Mouse (Mus musculus): ENCODE measurements at regions not wholly inside any gene's neighbourhood (a gene's known extent, or its start where the extent isn't known, plus 50 kb on each side); places are given as distances from the start of the nearest gene placed in this dataset.

DNA sequence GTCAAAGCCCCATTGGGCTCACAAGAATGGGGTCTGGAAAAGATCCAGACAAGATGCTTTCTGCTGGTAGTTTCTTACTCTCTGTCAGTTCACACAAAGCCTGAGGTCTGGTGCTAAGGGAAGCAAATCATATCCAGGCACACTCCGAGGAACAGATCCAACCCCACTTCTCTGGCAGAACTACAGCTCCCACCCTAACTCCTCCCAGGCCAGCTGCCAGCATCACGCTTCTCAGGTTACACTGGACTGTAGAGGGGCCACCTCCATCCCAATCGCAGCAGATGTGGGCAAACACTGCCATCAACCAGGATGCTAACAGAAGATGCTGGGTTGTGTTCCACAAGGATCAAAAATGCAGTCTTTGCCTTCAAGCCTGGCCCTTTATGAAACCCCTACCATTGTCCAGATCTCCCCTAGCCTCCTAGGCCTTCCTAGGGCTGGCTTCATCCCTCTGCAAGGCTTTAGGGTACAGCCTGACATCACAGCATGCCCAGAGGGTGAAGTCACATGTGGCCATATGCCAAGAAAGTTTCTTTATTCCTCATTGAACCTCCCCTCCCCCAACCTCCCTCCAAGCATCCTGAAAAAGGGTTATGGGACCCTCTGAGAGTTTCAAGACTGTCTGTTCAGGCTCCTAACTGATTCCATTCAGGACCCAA is 99.6 kb upstream of the 2610301B20Rik start:
- no peaks in the 10 kb centered on the region for H3K9me3 ChIP-seq (ENCODE audit: control insufficient read depth, low read length)
- peak overlapping the region; percentile 32; the same call in 1 of the 2 replicates for H3K4me2 ChIP-seq (ENCODE audit: low read length)
- H3K36me3 ChIP-seq (ENCODE audit: control insufficient read depth, insufficient read depth, low read length): no peaks in the 10 kb centered on the region
- 16% methylated on average over 3 of the region's 3 CpGs for WGBS
- H3K27me3 ChIP-seq (ENCODE audit: control insufficient read depth, insufficient read depth, low read length): no peaks in the 10 kb centered on the region
- H3K4me1 ChIP-seq (ENCODE audit: control insufficient read depth in 2 of 2, insufficient read depth in 2 of 2, low read length in 2 of 2): peaks cover 5 to 10% of the 10 kb centered on the region in 2 experiments
- ATAC-seq (ENCODE audit: insufficient number of reproducible peaks, insufficient read depth, low FRiP score, low read depth): peak; percentile 78; the same call in 1 of the 2 replicates
- peak overlapping the region; percentile 70 to 81 for H3K27ac ChIP-seq (replicated peaks in 1 of 2; ENCODE audit: control insufficient read depth in 1 of 2, insufficient read depth in 1 of 2, low read depth in 2 of 2, low read length in 2 of 2)
- H3K4me3 ChIP-seq (ENCODE audit: control insufficient read depth in 1 of 2, insufficient read depth in 1 of 2, low read depth in 1 of 2, low read length in 2 of 2): no peak overlapping the region
- H3K9ac ChIP-seq (ENCODE audit: low read length): no peak overlapping the region

DNA sequence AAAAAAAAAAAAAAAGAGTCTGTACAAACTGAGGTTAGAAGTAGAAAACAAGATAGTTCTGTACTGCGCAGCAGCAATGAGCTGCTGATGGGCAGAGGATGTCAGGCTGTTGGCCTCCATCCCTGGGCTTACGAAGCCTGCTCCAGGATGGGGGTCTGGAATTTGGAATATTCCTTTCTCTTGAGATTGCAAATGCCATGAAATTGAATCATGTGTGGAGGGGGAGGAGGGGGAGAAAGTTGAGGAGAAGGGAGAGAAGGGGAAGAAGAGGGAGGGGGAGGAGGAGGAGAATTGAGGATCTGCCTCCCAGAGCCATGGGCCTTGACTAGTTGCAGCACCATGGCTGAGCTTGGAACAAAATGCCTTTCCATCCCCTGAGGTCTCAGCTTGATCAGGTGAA is 87.6 kb upstream of the 2610301B20Rik start:
- no peaks in the 10 kb centered on the region for H3K27me3 ChIP-seq (ENCODE audit: control insufficient read depth, insufficient read depth, low read length)
- no peak overlapping the region for H3K4me2 ChIP-seq (ENCODE audit: low read length)
- 60% methylated on average over 2 of the region's 2 CpGs for WGBS
- ATAC-seq (ENCODE audit: insufficient number of reproducible peaks, insufficient read depth, low FRiP score, low read depth): no peak
- H3K9ac ChIP-seq (ENCODE audit: low read length): no peak overlapping the region
- H3K27ac ChIP-seq (replicated peaks in 1 of 2; ENCODE audit: control insufficient read depth in 1 of 2, insufficient read depth in 1 of 2, low read depth in 2 of 2, low read length in 2 of 2): no peak overlapping the region
- no peaks in the 10 kb centered on the region for H3K9me3 ChIP-seq (ENCODE audit: control insufficient read depth, low read length)
- H3K4me3 ChIP-seq (ENCODE audit: control insufficient read depth in 1 of 2, insufficient read depth in 1 of 2, low read depth in 1 of 2, low read length in 2 of 2): no peak overlapping the region
- peaks cover 0 to 2% of the 10 kb centered on the region in 2 experiments; a peak in 1 of 4 replicates for H3K4me1 ChIP-seq (ENCODE audit: control insufficient read depth in 2 of 2, insufficient read depth in 2 of 2, low read length in 2 of 2)
- no peaks in the 10 kb centered on the region for H3K36me3 ChIP-seq (ENCODE audit: control insufficient read depth, insufficient read depth, low read length)

DNA sequence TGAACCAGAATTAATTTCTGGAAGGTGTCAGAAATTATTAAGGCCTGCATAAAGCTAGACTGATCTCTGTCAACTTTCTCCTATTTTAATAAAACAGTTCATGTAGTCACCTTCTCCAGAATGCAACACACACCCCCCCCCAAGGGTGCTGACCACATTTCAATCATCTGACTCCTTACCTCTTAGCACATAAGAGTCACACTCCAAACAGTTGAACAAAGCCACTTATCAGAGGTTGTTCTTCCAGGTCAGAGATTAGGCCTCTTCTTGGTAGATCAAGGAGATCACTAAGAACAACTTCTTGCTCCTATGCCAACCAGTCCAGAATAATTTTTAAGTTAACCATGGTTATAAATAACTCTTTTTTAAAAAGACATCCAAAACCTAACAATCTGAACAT is 86.0 kb upstream of the 2610301B20Rik start:
- H3K9ac ChIP-seq (ENCODE audit: low read length): no peak overlapping the region
- no peak overlapping the region for H3K4me2 ChIP-seq (ENCODE audit: low read length)
- H3K9me3 ChIP-seq (ENCODE audit: control insufficient read depth, low read length): no peaks in the 10 kb centered on the region
- no peak overlapping the region for H3K4me3 ChIP-seq (ENCODE audit: control insufficient read depth in 1 of 2, insufficient read depth in 1 of 2, low read depth in 1 of 2, low read length in 2 of 2)
- H3K27me3 ChIP-seq (ENCODE audit: control insufficient read depth, insufficient read depth, low read length): no peaks in the 10 kb centered on the region
- no peak overlapping the region for H3K27ac ChIP-seq (replicated peaks in 1 of 2; ENCODE audit: control insufficient read depth in 1 of 2, insufficient read depth in 1 of 2, low read depth in 2 of 2, low read length in 2 of 2)
- H3K4me1 ChIP-seq (ENCODE audit: control insufficient read depth in 2 of 2, insufficient read depth in 2 of 2, low read length in 2 of 2): peaks cover 3 to 4% of the 10 kb centered on the region in 2 experiments; a peak in 1 of 4 replicates
- no peak for ATAC-seq (ENCODE audit: insufficient number of reproducible peaks, insufficient read depth, low FRiP score, low read depth)
- no peaks in the 10 kb centered on the region for H3K36me3 ChIP-seq (ENCODE audit: control insufficient read depth, insufficient read depth, low read length)

DNA sequence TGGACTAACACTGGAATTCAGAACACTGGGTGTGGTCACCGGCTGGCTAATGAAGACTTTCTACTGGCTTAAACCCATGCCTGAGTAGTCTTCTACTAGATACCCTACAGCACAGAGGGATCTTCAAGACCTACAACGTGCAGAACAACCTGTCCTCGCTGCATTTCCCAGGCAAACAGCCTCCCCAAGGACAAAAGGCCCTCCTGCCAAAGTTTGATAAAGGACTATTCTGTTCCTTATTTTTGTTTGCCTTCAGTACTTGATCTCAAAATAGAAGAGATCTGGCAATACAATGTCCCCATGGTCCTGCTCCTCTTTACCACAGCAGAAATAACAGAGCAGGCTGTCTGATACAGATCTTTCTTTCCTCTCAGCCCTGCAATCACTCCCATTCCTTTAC is 85.2 kb upstream of the 2610301B20Rik start:
- Histone ChIP-seq H3K27ac (replicated peaks in 1 of 2; ENCODE audit: control insufficient read depth in 1 of 2, insufficient read depth in 1 of 2, low read depth in 2 of 2, low read length in 2 of 2) (no peak overlapping the region), H3K9ac (ENCODE audit: low read length) (no peak overlapping the region), H3K4me2 (ENCODE audit: low read length) (no peak overlapping the region), H3K9me3 (ENCODE audit: control insufficient read depth, low read length) (no peaks in the 10 kb centered on the region), H3K4me1 (ENCODE audit: control insufficient read depth in 2 of 2, insufficient read depth in 2 of 2, low read length in 2 of 2) (peaks cover 3 to 4% of the 10 kb centered on the region in 2 experiments; a peak in 1 of 4 replicates), H3K36me3 (ENCODE audit: control insufficient read depth, insufficient read depth, low read length) (no peaks in the 10 kb centered on the region), H3K4me3 (ENCODE audit: control insufficient read depth in 1 of 2, insufficient read depth in 1 of 2, low read depth in 1 of 2, low read length in 2 of 2) (no peak overlapping the region), H3K27me3 (ENCODE audit: control insufficient read depth, insufficient read depth, low read length) (no peaks in the 10 kb centered on the region)
- 64% methylated on average over 3 of the region's 3 CpGs for WGBS
- no peak for ATAC-seq (ENCODE audit: insufficient number of reproducible peaks, insufficient read depth, low FRiP score, low read depth)

DNA sequence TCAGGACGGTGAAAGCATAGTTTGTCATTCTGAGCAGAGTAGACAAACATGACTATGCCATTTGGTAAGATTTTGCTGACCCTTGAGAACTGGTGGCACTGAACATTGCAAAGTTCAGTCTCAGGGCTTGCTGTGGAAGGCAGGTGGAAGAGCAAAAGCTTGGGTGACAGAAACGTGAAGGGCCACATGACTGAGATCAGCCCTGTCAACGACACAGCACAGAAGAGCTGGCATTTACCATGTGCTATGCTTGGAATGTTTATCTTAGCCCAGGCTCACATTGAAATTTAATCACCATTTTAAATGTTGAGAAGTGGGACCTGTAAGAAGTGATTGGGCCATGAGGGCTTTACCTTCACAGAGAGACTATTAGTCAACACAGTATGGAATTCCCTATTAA is 81.7 kb upstream of the 2610301B20Rik start:
- Histone ChIP-seq H3K4me3 (ENCODE audit: control insufficient read depth in 1 of 2, insufficient read depth in 1 of 2, low read depth in 1 of 2, low read length in 2 of 2) (no peak overlapping the region), H3K27ac (replicated peaks in 1 of 2; ENCODE audit: control insufficient read depth in 1 of 2, insufficient read depth in 1 of 2, low read depth in 2 of 2, low read length in 2 of 2) (no peak overlapping the region), H3K9ac (ENCODE audit: low read length) (no peak overlapping the region), H3K4me2 (ENCODE audit: low read length) (no peak overlapping the region), H3K9me3 (ENCODE audit: control insufficient read depth, low read length) (no peaks in the 10 kb centered on the region), H3K4me1 (ENCODE audit: control insufficient read depth in 2 of 2, insufficient read depth in 2 of 2, low read length in 2 of 2) (peaks cover 2 to 3% of the 10 kb centered on the region in 2 experiments; a peak in 1 of 4 replicates), H3K27me3 (ENCODE audit: control insufficient read depth, insufficient read depth, low read length) (no peaks in the 10 kb centered on the region), H3K36me3 (ENCODE audit: control insufficient read depth, insufficient read depth, low read length) (no peaks in the 10 kb centered on the region)
- ATAC-seq (ENCODE audit: insufficient number of reproducible peaks, insufficient read depth, low FRiP score, low read depth): no peak
- 31% methylated on average over 3 of the region's 3 CpGs for WGBS

DNA sequence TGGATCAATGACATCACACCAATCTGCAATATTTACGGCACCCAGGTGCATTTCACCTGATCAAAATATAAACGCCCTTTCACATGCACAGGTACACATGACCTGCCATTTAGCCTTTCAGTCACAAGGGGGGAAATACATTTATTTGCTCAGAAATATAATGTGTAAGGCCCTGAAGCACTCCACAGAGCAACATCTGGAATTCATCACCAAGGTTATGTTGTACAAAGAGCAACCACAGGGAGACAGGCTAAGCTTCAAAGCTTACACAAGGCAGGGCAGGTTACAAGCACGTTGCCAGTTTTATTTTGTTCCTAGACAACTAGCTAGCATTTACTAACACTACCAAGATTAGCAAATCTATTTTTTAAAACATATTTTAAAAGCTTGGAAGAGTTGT is 79.8 kb upstream of the 2610301B20Rik start:
- Histone ChIP-seq H3K4me1 (ENCODE audit: control insufficient read depth in 2 of 2, insufficient read depth in 2 of 2, low read length in 2 of 2) (peaks cover 2 to 3% of the 10 kb centered on the region in 2 experiments; a peak in 1 of 4 replicates), H3K9ac (ENCODE audit: low read length) (no peak overlapping the region), H3K4me3 (ENCODE audit: control insufficient read depth in 1 of 2, insufficient read depth in 1 of 2, low read depth in 1 of 2, low read length in 2 of 2) (no peak overlapping the region), H3K9me3 (ENCODE audit: control insufficient read depth, low read length) (no peaks in the 10 kb centered on the region), H3K36me3 (ENCODE audit: control insufficient read depth, insufficient read depth, low read length) (no peaks in the 10 kb centered on the region), H3K27me3 (ENCODE audit: control insufficient read depth, insufficient read depth, low read length) (no peaks in the 10 kb centered on the region), H3K4me2 (ENCODE audit: low read length) (no peak overlapping the region), H3K27ac (replicated peaks in 1 of 2; ENCODE audit: control insufficient read depth in 1 of 2, insufficient read depth in 1 of 2, low read depth in 2 of 2, low read length in 2 of 2) (no peak overlapping the region)
- ATAC-seq (ENCODE audit: insufficient number of reproducible peaks, insufficient read depth, low FRiP score, low read depth): no peak
- 68% methylated on average over 3 of the region's 3 CpGs for WGBS

DNA sequence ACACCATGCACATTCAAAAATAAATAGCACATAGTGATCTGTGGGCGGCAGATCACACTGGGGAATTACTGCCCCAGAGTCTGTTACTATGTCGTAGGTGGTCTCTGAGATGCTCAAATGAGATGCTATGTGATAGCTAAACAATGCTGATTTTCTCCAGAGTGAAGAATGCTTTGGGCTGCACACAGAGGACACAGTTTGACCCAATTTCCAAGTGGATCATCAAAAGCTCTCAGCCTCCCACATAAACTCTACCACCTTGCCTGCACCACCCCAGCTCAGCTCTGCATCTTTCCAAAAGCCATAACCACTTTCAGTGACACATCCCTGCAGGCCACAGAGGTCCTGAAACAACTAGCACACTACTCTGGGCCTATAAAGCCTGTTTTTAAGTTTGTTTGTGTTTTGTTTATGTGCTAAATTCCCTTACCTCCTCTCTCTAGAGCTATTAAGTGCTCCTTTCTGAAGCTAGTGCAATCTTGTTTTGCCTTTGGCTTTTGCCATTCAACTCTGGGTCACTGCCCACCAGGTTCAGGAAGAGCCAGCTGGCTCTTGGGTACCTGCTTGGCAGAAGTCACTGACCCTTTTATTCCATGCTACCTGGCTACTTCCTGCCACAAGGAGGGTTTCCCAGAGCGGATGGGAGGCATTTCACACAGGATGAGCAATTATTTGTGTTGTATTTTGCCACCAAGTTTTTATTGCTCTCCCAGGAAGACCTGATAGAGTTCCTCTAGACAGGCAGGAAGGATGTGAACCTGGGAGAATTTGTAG is 73.3 kb upstream of the 2610301B20Rik start:
- Histone ChIP-seq H3K4me1 (ENCODE audit: control insufficient read depth in 2 of 2, insufficient read depth in 2 of 2, low read length in 2 of 2) (no peaks in the 10 kb centered on the region), H3K36me3 (ENCODE audit: control insufficient read depth, insufficient read depth, low read length) (no peaks in the 10 kb centered on the region), H3K9ac (ENCODE audit: low read length) (no peak overlapping the region), H3K4me3 (ENCODE audit: control insufficient read depth in 1 of 2, insufficient read depth in 1 of 2, low read depth in 1 of 2, low read length in 2 of 2) (no peak overlapping the region), H3K27me3 (ENCODE audit: control insufficient read depth, insufficient read depth, low read length) (no peaks in the 10 kb centered on the region), H3K4me2 (ENCODE audit: low read length) (no peak overlapping the region), H3K9me3 (ENCODE audit: control insufficient read depth, low read length) (no peaks in the 10 kb centered on the region), H3K27ac (replicated peaks in 1 of 2; ENCODE audit: control insufficient read depth in 1 of 2, insufficient read depth in 1 of 2, low read depth in 2 of 2, low read length in 2 of 2) (no peak overlapping the region)
- 70% methylated on average over 3 of the region's 3 CpGs for WGBS
- ATAC-seq (ENCODE audit: insufficient number of reproducible peaks, insufficient read depth, low FRiP score, low read depth): no peak

All from heart, embryonic 14.5 days (tissue).